Mouse (Mus musculus): Measurements from ENCODE around the gene Clcn6. TPM values are rescaled to one million over a fixed set of nuclear protein-coding genes. Genes with fewer than 3 reads are reported as not detected.

The Clcn6 gene
- polyA plus RNA-seq, 1 experiment from 2014 or later = 6.6 TPM

GRCm38 (mm10) chr4:148080597-148080973 is 42.0 kb upstream of the Clcn6 start:
- Histone ChIP-seq H3K36me3 (peaks cover 11% of the 10 kb centered on the region; the same call in 1 of the 2 replicates), H3K9ac (no peak overlapping the region), H3K27ac (no peak overlapping the region), H3K4me1 (replicated peaks) (peaks cover 30% of the 10 kb centered on the region), H3K4me2 (no peak overlapping the region), H3K27me3 (no peaks in the 10 kb centered on the region), H3K4me3 (no peak overlapping the region), H3K9me3 (replicated peaks) (no peaks in the 10 kb centered on the region)
- WGBS = 84% methylated on average over 1 of the region's 1 CpGs
- ATAC-seq (replicated peaks; ENCODE audit: insufficient number of reproducible peaks, insufficient read depth, low FRiP score, low read depth) = no peak

GRCm38 (mm10) chr4:148079944-148080596 is 41.4 kb upstream of the Clcn6 start:
- no peak for ATAC-seq (replicated peaks; ENCODE audit: insufficient number of reproducible peaks, insufficient read depth, low FRiP score, low read depth)
- 90% methylated on average over 8 of the region's 8 CpGs for WGBS
- H3K4me1 ChIP-seq (replicated peaks) = peaks cover 28% of the 10 kb centered on the region

GRCm38 (mm10) chr4:148079212-148079611 is 40.6 kb upstream of the Clcn6 start:
- Histone ChIP-seq H3K9ac (no peak overlapping the region), H3K4me3 (no peak overlapping the region)
- WGBS = 70% methylated on average over 6 of the region's 6 CpGs

More at GRCm38 (mm10) chr4:148079944-148080596, 41.4 kb upstream of the Clcn6 start:
- peaks cover 11% of the 10 kb centered on the region; the same call in 1 of the 2 replicates for H3K36me3 ChIP-seq
- no peaks in the 10 kb centered on the region for H3K9me3 ChIP-seq (replicated peaks)
- H3K27me3 ChIP-seq = no peaks in the 10 kb centered on the region
- H3K4me3 ChIP-seq = no peak overlapping the region
- no peak overlapping the region for H3K4me2 ChIP-seq
- H3K9ac ChIP-seq = no peak overlapping the region
- H3K27ac ChIP-seq = no peak overlapping the region

GRCm38 (mm10) chr4:148075881-148076280 is 37.3 kb upstream of the Clcn6 start:
- 85% methylated on average over 6 of the region's 6 CpGs for WGBS
- Histone ChIP-seq H3K27ac (no peak overlapping the region), H3K36me3 (peaks cover 6% of the 10 kb centered on the region; the same call in 1 of the 2 replicates), H3K9ac (no peak overlapping the region), H3K4me2 (no peak overlapping the region), H3K4me3 (no peak overlapping the region), H3K27me3 (no peaks in the 10 kb centered on the region), H3K9me3 (replicated peaks) (no peaks in the 10 kb centered on the region), H3K4me1 (replicated peaks) (0 out of 2 replicates have a peak, but pooled peaks cover 5% of the 10 kb centered on the region)
- no peak for ATAC-seq (replicated peaks; ENCODE audit: insufficient number of reproducible peaks, insufficient read depth, low FRiP score, low read depth)

More at GRCm38 (mm10) chr4:148079212-148079611, 40.6 kb upstream of the Clcn6 start:
- ATAC-seq (replicated peaks; ENCODE audit: insufficient number of reproducible peaks, insufficient read depth, low FRiP score, low read depth) = no peak
- Histone ChIP-seq H3K4me2 (no peak overlapping the region), H3K27me3 (no peaks in the 10 kb centered on the region), H3K4me1 (replicated peaks) (peaks cover 24% of the 10 kb centered on the region), H3K27ac (no peak overlapping the region), H3K36me3 (peaks cover 11% of the 10 kb centered on the region; the same call in 1 of the 2 replicates), H3K9me3 (replicated peaks) (no peaks in the 10 kb centered on the region)

GRCm38 (mm10) chr4:148075259-148075658 is 36.6 kb upstream of the Clcn6 start:
- no peaks in the 10 kb centered on the region for H3K9me3 ChIP-seq (replicated peaks)
- H3K4me2 ChIP-seq = peak overlapping the region; percentile 61
- WGBS = 32% methylated on average over 21 of the region's 21 CpGs
- H3K9ac ChIP-seq = peak overlapping the region; percentile 38; the same call in 1 of the 2 replicates
- H3K4me3 ChIP-seq = peak overlapping the region; percentile 42
- H3K36me3 ChIP-seq = 0 out of 2 replicates have a peak, but pooled peaks cover 5% of the 10 kb centered on the region
- no peaks in the 10 kb centered on the region for H3K27me3 ChIP-seq
- ATAC-seq (replicated peaks; ENCODE audit: insufficient number of reproducible peaks, insufficient read depth, low FRiP score, low read depth) = no peak
- 0 out of 2 replicates have a peak, but pooled peaks cover 5% of the 10 kb centered on the region for H3K4me1 ChIP-seq (replicated peaks)
- H3K27ac ChIP-seq = no peak overlapping the region

GRCm38 (mm10) chr4:148074521-148075189 is 36.0 kb upstream of the Clcn6 start:
- Histone ChIP-seq H3K27ac (no peak overlapping the region), H3K4me3 (peak overlapping the region; percentile 42), H3K36me3 (0 out of 2 replicates have a peak, but pooled peaks cover 2% of the 10 kb centered on the region), H3K9ac (peak overlapping the region; percentile 38; the same call in 1 of the 2 replicates), H3K4me2 (peak overlapping the region; percentile 61), H3K4me1 (replicated peaks) (0 out of 2 replicates have a peak, but pooled peaks cover 5% of the 10 kb centered on the region), H3K27me3 (no peaks in the 10 kb centered on the region), H3K9me3 (replicated peaks) (no peaks in the 10 kb centered on the region)
- ATAC-seq (replicated peaks; ENCODE audit: insufficient number of reproducible peaks, insufficient read depth, low FRiP score, low read depth) = no peak; the same call in 1 of the 2 replicates
- 48% methylated on average over 17 of the region's 17 CpGs for WGBS

GRCm38 (mm10) chr4:148071508-148071907 is 32.9 kb upstream of the Clcn6 start:
- Histone ChIP-seq H3K36me3 (no peaks in the 10 kb centered on the region), H3K27ac (no peak overlapping the region), H3K4me2 (no peak overlapping the region), H3K4me3 (no peak overlapping the region), H3K9ac (no peak overlapping the region), H3K9me3 (replicated peaks) (no peaks in the 10 kb centered on the region), H3K27me3 (no peaks in the 10 kb centered on the region), H3K4me1 (replicated peaks) (peaks cover 10% of the 10 kb centered on the region; the same call in 1 of the 2 replicates)
- no peak for ATAC-seq (replicated peaks; ENCODE audit: insufficient number of reproducible peaks, insufficient read depth, low FRiP score, low read depth)
- WGBS = 59% methylated on average over 5 of the region's 5 CpGs

GRCm38 (mm10) chr4:148069602-148070218 is 31.1 kb upstream of the Clcn6 start:
- no peaks in the 10 kb centered on the region for H3K9me3 ChIP-seq (replicated peaks)
- no peaks in the 10 kb centered on the region for H3K27me3 ChIP-seq
- H3K4me1 ChIP-seq (replicated peaks) = peaks cover 12% of the 10 kb centered on the region
- H3K4me2 ChIP-seq = no peak overlapping the region
- H3K27ac ChIP-seq = no peak overlapping the region
- 79% methylated on average over 9 of the region's 9 CpGs for WGBS
- H3K4me3 ChIP-seq = no peak overlapping the region
- H3K36me3 ChIP-seq = no peaks in the 10 kb centered on the region
- no peak overlapping the region for H3K9ac ChIP-seq
- no peak for ATAC-seq (replicated peaks; ENCODE audit: insufficient number of reproducible peaks, insufficient read depth, low FRiP score, low read depth)

- Histone ChIP-seq H3K4me3 (no peak overlapping the region), H3K27ac (no peak overlapping the region), H3K9ac (no peak overlapping the region), H3K27me3 (no peaks in the 10 kb centered on the region), H3K4me1 (replicated peaks) (peaks cover 12% of the 10 kb centered on the region), H3K36me3 (no peaks in the 10 kb centered on the region), H3K9me3 (replicated peaks) (no peaks in the 10 kb centered on the region), H3K4me2 (no peak overlapping the region)
- no peak for ATAC-seq (replicated peaks; ENCODE audit: insufficient number of reproducible peaks, insufficient read depth, low FRiP score, low read depth)
- 84% methylated on average over 8 of the region's 8 CpGs for WGBS
Observed at GRCm38 (mm10) chr4:148067346-148067745, 28.7 kb upstream of the Clcn6 start.

GRCm38 (mm10) chr4:148066401-148066744 is 27.8 kb upstream of the Clcn6 start:
- Histone ChIP-seq H3K9me3 (replicated peaks) (no peaks in the 10 kb centered on the region), H3K36me3 (no peaks in the 10 kb centered on the region), H3K9ac (no peak overlapping the region), H3K4me3 (no peak overlapping the region), H3K27ac (no peak overlapping the region), H3K27me3 (no peaks in the 10 kb centered on the region), H3K4me1 (replicated peaks) (peaks cover 12% of the 10 kb centered on the region), H3K4me2 (no peak overlapping the region)
- no peak; the same call in 1 of the 2 replicates for ATAC-seq (replicated peaks; ENCODE audit: insufficient number of reproducible peaks, insufficient read depth, low FRiP score, low read depth)
- 43% methylated on average over 9 of the region's 9 CpGs for WGBS

- 56% methylated on average over 6 of the region's 6 CpGs for WGBS
- H3K4me1 ChIP-seq (replicated peaks) = peaks cover 12% of the 10 kb centered on the region
- no peaks in the 10 kb centered on the region for H3K9me3 ChIP-seq (replicated peaks)
- no peak overlapping the region for H3K9ac ChIP-seq
- no peak overlapping the region for H3K4me3 ChIP-seq
- no peaks in the 10 kb centered on the region for H3K36me3 ChIP-seq
- no peak overlapping the region for H3K4me2 ChIP-seq
- no peaks in the 10 kb centered on the region for H3K27me3 ChIP-seq
- ATAC-seq (replicated peaks; ENCODE audit: insufficient number of reproducible peaks, insufficient read depth, low FRiP score, low read depth) = no peak
- H3K27ac ChIP-seq = no peak overlapping the region
Observed at GRCm38 (mm10) chr4:148065702-148066400, 27.2 kb upstream of the Clcn6 start.
